Mouse (Mus musculus) CH12.LX (cell line): ENCODE measurements at regions not wholly inside any gene's neighbourhood (a gene's known extent, or its start where the extent isn't known, plus 50 kb on each side); places are given as distances from the start of the nearest gene placed in this dataset.

Experiments used
- DNase-seq: peaks from one replicate; pipeline ENCODE4 v3.0.0-alpha.2; 2013; ENCODE audit errors: extremely low read depth
- H3K27ac ChIP-seq: 2 replicates; pipeline ENCODE4 v1.5.1; 2012; ENCODE audit warnings: low read depth, mild to moderate bottlenecking, control low read depth, moderate library complexity; ENCODE audit not compliant: insufficient read depth
- H3K27me3 ChIP-seq: replicated peaks from 2 replicates; pipeline ENCODE3; 2012; ENCODE audit warnings: inconsistent platforms
- H3K36me3 ChIP-seq, 2 experiments: replicated peaks in 1 of 2; 2 replicates each; pipeline versions ENCODE3 to v1.6.1; 2012; ENCODE audit warnings: inconsistent platforms in 1 of 2, low read length in 1 of 2, mild to moderate bottlenecking in 1 of 2, mixed read lengths in 1 of 2, moderate library complexity in 1 of 2; ENCODE audit not compliant: control insufficient read depth in 1 of 2, insufficient read depth in 1 of 2
- H3K4me1 ChIP-seq, 2 experiments: 2 replicates each; pipeline ENCODE4 v1.6.1; 2012; ENCODE audit warnings: inconsistent platforms in 1 of 2, moderate library complexity in 1 of 2; ENCODE audit not compliant: insufficient read depth in 2 of 2, control insufficient read depth in 1 of 2
- H3K4me2 ChIP-seq: 2 replicates; pipeline ENCODE4 v1.6.1; 2012; ENCODE audit warnings: low read depth, mild to moderate bottlenecking, control low read depth; ENCODE audit not compliant: poor library complexity, insufficient read depth, severe bottlenecking
- H3K4me3 ChIP-seq, 3 experiments: fragments of 150-350 bp in 1 of 3; sonication (generic) in 1 of 3; replicated peaks in 1 of 3; 2 replicates each; pipeline versions ENCODE3 to v1.5.1; 2011 to 2012; ENCODE audit warnings: low read depth in 2 of 3, low read length in 2 of 3, mild to moderate bottlenecking in 2 of 3, moderate library complexity in 2 of 3, control low read depth in 1 of 3, improper control_type of control experiment in 1 of 3, inconsistent platforms in 1 of 3, mixed read lengths in 1 of 3; ENCODE audit not compliant: poor library complexity in 1 of 3
- H3K79me2 ChIP-seq: replicated peaks from 2 replicates; pipeline ENCODE4 v1.6.1; 2012; ENCODE audit warnings: mild to moderate bottlenecking, moderate library complexity; ENCODE audit not compliant: control insufficient read depth, poor library complexity, insufficient read depth, severe bottlenecking; ENCODE audit errors: extremely low read depth
- H3K9ac ChIP-seq: 2 replicates; pipeline ENCODE4 v1.6.1; 2012; ENCODE audit warnings: low read depth, mild to moderate bottlenecking, control low read depth, moderate library complexity; ENCODE audit not compliant: insufficient read depth
- H3K9me3 ChIP-seq: replicated peaks from 2 replicates; pipeline ENCODE3; 2012; ENCODE audit warnings: low read length, inconsistent platforms, mixed read lengths
- CHD2 ChIP-seq: IDR thresholded peaks from 2 replicates; pipeline ENCODE4 v1.6.1; 2011; ENCODE audit warnings: low read length, improper control_type of control experiment
- E2F4 ChIP-seq: IDR thresholded peaks from 2 replicates; pipeline ENCODE4 v1.6.1; 2011; ENCODE audit warnings: low read depth, low read length, improper control_type of control experiment; ENCODE audit not compliant: insufficient replicate concordance
- EP300 ChIP-seq: IDR thresholded peaks from 2 replicates; pipeline ENCODE4 v1.6.1; 2011; ENCODE audit warnings: low read length, improper control_type of control experiment
- GABPA ChIP-seq: IDR thresholded peaks from 2 replicates; pipeline ENCODE4 v1.6.1; 2012; ENCODE audit warnings: low read depth, low read length, improper control_type of control experiment, inconsistent platforms; ENCODE audit not compliant: insufficient replicate concordance
- IRF4 ChIP-seq: IDR thresholded peaks from 2 replicates; pipeline ENCODE4 v1.6.1; 2014; ENCODE audit warnings: low read depth, mild to moderate bottlenecking, inconsistent platforms, low read length, improper control_type of control experiment
- JUN ChIP-seq: IDR thresholded peaks from 2 replicates; pipeline ENCODE4 v1.6.1; 2011; ENCODE audit warnings: low read depth, mild to moderate bottlenecking, low read length, improper control_type of control experiment, moderate library complexity; ENCODE audit not compliant: insufficient read depth
- JUND ChIP-seq: conservative IDR thresholded peaks from 2 replicates; pipeline ENCODE4 v1.6.1; 2011; ENCODE audit warnings: low read depth, low read length, improper control_type of control experiment
- KAT2A ChIP-seq: IDR thresholded peaks from 2 replicates; pipeline ENCODE4 v1.6.1; 2012; ENCODE audit warnings: low read length, improper control_type of control experiment, inconsistent platforms; ENCODE audit not compliant: insufficient replicate concordance
- MAFK ChIP-seq: IDR thresholded peaks from 2 replicates; pipeline ENCODE4 v1.6.1; 2011; ENCODE audit warnings: low read length, improper control_type of control experiment; ENCODE audit not compliant: insufficient replicate concordance
- MAZ ChIP-seq: IDR thresholded peaks from 2 replicates; pipeline ENCODE4 v1.6.1; 2012; ENCODE audit warnings: low read depth, mild to moderate bottlenecking, inconsistent platforms, low read length, improper control_type of control experiment, moderate library complexity
- MXI1 ChIP-seq: IDR thresholded peaks from 2 replicates; pipeline ENCODE4 v1.6.1; 2011; ENCODE audit warnings: mild to moderate bottlenecking, low read depth, low read length, improper control_type of control experiment
- NELFE ChIP-seq: IDR thresholded peaks from 2 replicates; pipeline ENCODE4 v1.6.1; 2011; ENCODE audit warnings: low read depth, low read length, improper control_type of control experiment
- NRF1 ChIP-seq: IDR thresholded peaks from 2 replicates; pipeline ENCODE4 v1.6.1; 2014; ENCODE audit warnings: low read depth, mild to moderate bottlenecking, inconsistent platforms, low read length, improper control_type of control experiment, moderate library complexity
- PAX5 ChIP-seq: IDR thresholded peaks from 2 replicates; pipeline ENCODE4 v1.6.1; 2012; ENCODE audit warnings: low read length, inconsistent platforms, mixed read lengths
- POLR2A ChIP-seq: IDR thresholded peaks from 2 replicates; pipeline ENCODE4 v1.6.1; 2011; ENCODE audit warnings: low read depth, mild to moderate bottlenecking, improper control_type of control experiment, low read length
- TCF12 ChIP-seq: IDR thresholded peaks from 2 replicates; pipeline ENCODE4 v1.6.1; 2014; ENCODE audit warnings: low read depth, mild to moderate bottlenecking, inconsistent platforms, low read length, improper control_type of control experiment
- UBTF ChIP-seq: IDR thresholded peaks from 2 replicates; pipeline ENCODE4 v1.6.1; 2012; ENCODE audit warnings: low read depth, mild to moderate bottlenecking, inconsistent platforms, low read length, improper control_type of control experiment, moderate library complexity
- USF1 ChIP-seq: IDR thresholded peaks from 2 replicates; pipeline ENCODE4 v1.6.1; 2014; ENCODE audit warnings: low read depth, mild to moderate bottlenecking, inconsistent platforms, low read length, improper control_type of control experiment
- USF2 ChIP-seq: conservative IDR thresholded peaks from 2 replicates; pipeline ENCODE4 v1.6.1; 2011; ENCODE audit warnings: low read depth, low read length, improper control_type of control experiment
- dilution Hi-C: fragments of 300-500 bp; cut with MboI; formaldehyde crosslinking; loops from 2 replicates; pipeline ENCODE4 v1.14.3; 2020; ENCODE audit warnings: low sequenced_read_pairs; ENCODE audit not compliant: extremely low pct_unique_long_range_greater_than_20kb, extremely low pct_ligation_motif_present
- in situ Hi-C: fragments of 300-500 bp; cut with MboI; formaldehyde crosslinking; loops from 3 replicates; pipeline ENCODE4 v1.14.3; 2019; ENCODE audit warnings: low sequenced_read_pairs, low pct_ligation_motif_present, low pct_unique_long_range_greater_than_20kb, mixed read lengths

- Histone ChIP-seq H3K27ac (no peak overlapping the region), H3K4me1 (no peaks in the 10 kb centered on the region), H3K36me3 (no peaks in the 10 kb centered on the region), H3K27me3 (peaks cover 7% of the 10 kb centered on the region), H3K4me3 (no peak overlapping the region), H3K9ac (no peak overlapping the region), H3K79me2 (no peaks in the 10 kb centered on the region), H3K9me3 (peaks cover 38% of the 10 kb centered on the region), H3K4me2 (no peak overlapping the region)
- no peak for DNase-seq
- TF ChIP-seq NELFE (no peak), MAFK (no peak), PAX5 (no peak), JUND (no peak), IRF4 (no peak), CHD2 (no peak), NRF1 (no peak), JUN (no peak), UBTF (no peak), USF1 (no peak), TCF12 (no peak), E2F4 (no peak), GABPA (no peak), KAT2A (no peak), USF2 (no peak), POLR2A (no peak), MXI1 (no peak), EP300 (no peak)
- dilution Hi-C loops (no loop called here), in situ Hi-C loops (no loop called here)
Observed at GRCm38 (mm10) chr11:7282188-7282587, 68.5 kb upstream of the Igfbp3 start.

GRCm38 (mm10) chr11:7281656-7282055 is 67.9 kb upstream of the Igfbp3 start:
- Histone ChIP-seq H3K4me3 (no peak overlapping the region), H3K79me2 (no peaks in the 10 kb centered on the region), H3K36me3 (no peaks in the 10 kb centered on the region), H3K9ac (no peak overlapping the region), H3K4me1 (no peaks in the 10 kb centered on the region), H3K27ac (no peak overlapping the region), H3K27me3 (peaks cover 7% of the 10 kb centered on the region), H3K4me2 (no peak overlapping the region), H3K9me3 (peaks cover 38% of the 10 kb centered on the region)
- in situ Hi-C loops, result no loop called here
- no peak for DNase-seq
- dilution Hi-C loops, result no loop called here
- TF ChIP-seq MAZ (no peak), USF2 (no peak)
